Comparison of ENCODE assay signal across 9 mouse cellular contexts in the genomic region with DNA sequence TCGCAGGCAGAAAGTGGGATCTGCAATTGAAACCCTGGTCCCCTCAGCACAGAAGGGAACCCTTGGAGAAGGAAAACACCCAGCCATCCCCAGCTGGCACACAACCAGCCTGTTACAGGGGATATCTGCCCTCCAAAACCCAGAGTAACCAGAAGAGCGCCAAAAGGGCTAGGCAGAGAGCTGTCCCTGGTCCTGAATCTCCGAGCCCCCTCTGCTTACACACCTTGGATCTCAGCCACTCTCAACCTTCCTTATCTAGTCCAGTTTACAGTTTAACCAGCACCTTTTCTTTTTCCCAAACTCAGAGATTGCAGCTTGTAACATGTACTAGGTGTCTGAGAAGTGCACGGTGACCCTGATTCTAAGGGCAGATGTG.
A peak's percentile ranks its signal among the peaks of the same experiment; 100 is the strongest.
DNase-seq lines count a peak whose midpoint lies in the region; ATAC-seq and TF ChIP-seq lines count a peak whose summit lies in the region.
"Had no signal": no experiment of that assay in that cellular context is flagged by ENCODE, and none has a peak within 500 bp of the region (broad histone marks: within the 10 kb centered on the region; RNA-seq: fewer than 3 reads in every experiment).

No protein-coding gene starts in this region.

- peak; percentile 87 for DNase-seq in kidney, postnatal 0 days (ENCODE audit: low spot score)
- DNase-seq in G1E (ENCODE audit: low spot score) = peak; percentile 64
- DNase-seq in c-Kit-positive CD71-positive TER-119-negative erythroid progenitor cells, embryonic 14.5 days (ENCODE audit: low read depth) = peak; percentile 42
- DNase-seq in mesoderm, embryonic 11.5 days (ENCODE audit: low read depth, low spot score) = peak; percentile 86
- DNase-seq in T-cell, adult 2 months (ENCODE audit: low spot score) = no peak
- no peak for DNase-seq in cerebellum, adult 9-11 months
- no peak for DNase-seq in gastrocnemius, postnatal 14 days

- H3K27me3 ChIP-seq in kidney, postnatal 0 days (ENCODE audit: insufficient read depth, low read length) = no peaks in the 10 kb centered on the region
- H3K27me3 ChIP-seq in kidney, embryonic 14.5 days (ENCODE audit: control insufficient read depth, insufficient read depth, low read length) = peaks cover 22% of the 10 kb centered on the region
- H3K27me3 ChIP-seq in G1E (ENCODE audit: insufficient read depth, low read length) = peaks cover 15% of the 10 kb centered on the region; the same call in 1 of the 2 replicates

- intact Hi-C loops in gastrocnemius, postnatal 14 days (cut with DNase I; ENCODE audit: low total_unique reads) = no loop called here

- no peak overlapping the region for H3K4me2 ChIP-seq in kidney, postnatal 0 days (ENCODE audit: low read length)
- H3K4me2 ChIP-seq in kidney, embryonic 14.5 days (replicated peaks; ENCODE audit: low read depth, low read length) = no peak overlapping the region
- H3K4me2 ChIP-seq: liver, embryonic 15.5 days had no signal

- ATAC-seq in kidney, postnatal 0 days (replicated peaks; ENCODE audit: low FRiP score, low read depth) = no peak
- no peak for ATAC-seq in kidney, embryonic 14.5 days (ENCODE audit: low FRiP score, low TSS enrichment)
- ATAC-seq in G1E (ENCODE audit: extremely low read depth, insufficient number of reproducible peaks, low FRiP score, poor library complexity, severe bottlenecking) = no peak

- no peaks in the 10 kb centered on the region for H3K9me3 ChIP-seq in kidney, postnatal 0 days (replicated peaks; ENCODE audit: low read length)
- no peaks in the 10 kb centered on the region for H3K9me3 ChIP-seq in kidney, embryonic 14.5 days (ENCODE audit: control insufficient read depth, low read length)
- H3K9me3 ChIP-seq in G1E (replicated peaks) = no peaks in the 10 kb centered on the region
- H3K9me3 ChIP-seq: liver, embryonic 15.5 days had no signal

- TF ChIP-seq CTCF in kidney, postnatal 0 days (IDR thresholded peaks at IDR 0.05; ENCODE audit: low read depth) = no peak
- no peak for TF ChIP-seq CTCF in G1E (IDR thresholded peaks at IDR 0.05; ENCODE audit: low read depth, low read length)

- H3K9ac ChIP-seq in kidney, postnatal 0 days (ENCODE audit: low read depth, low read length) = no peak overlapping the region
- H3K9ac ChIP-seq in kidney, embryonic 14.5 days (ENCODE audit: low read depth, low read length) = no peak overlapping the region
- H3K9ac ChIP-seq: liver, embryonic 15.5 days had no signal

- H3K4me1 ChIP-seq in kidney, postnatal 0 days (replicated peaks; ENCODE audit: insufficient read depth, low read length) = no peaks in the 10 kb centered on the region
- H3K4me1 ChIP-seq in kidney, embryonic 14.5 days (ENCODE audit: control insufficient read depth, insufficient read depth, low read length) = no peaks in the 10 kb centered on the region
- no peaks in the 10 kb centered on the region for H3K4me1 ChIP-seq in G1E (ENCODE audit: insufficient read depth, low read depth, low read length)
- H3K4me1 ChIP-seq: liver, embryonic 15.5 days had no signal

- 10% methylated on average over 4 of the region's 4 CpGs for WGBS in kidney, postnatal 0 days
- WGBS in kidney, embryonic 14.5 days = 16% methylated on average over 4 of the region's 4 CpGs

- no peaks in the 10 kb centered on the region for H3K36me3 ChIP-seq in kidney, postnatal 0 days (ENCODE audit: insufficient read depth, low read length)
- no peaks in the 10 kb centered on the region for H3K36me3 ChIP-seq in kidney, embryonic 14.5 days (ENCODE audit: control insufficient read depth, insufficient read depth, low read length)
- H3K36me3 ChIP-seq in G1E (replicated peaks) = no peaks in the 10 kb centered on the region
- H3K36me3 ChIP-seq: liver, embryonic 15.5 days had no signal

- H3K4me3 ChIP-seq in kidney, postnatal 0 days (replicated peaks; ENCODE audit: low read depth, low read length) = no peak overlapping the region
- H3K4me3 ChIP-seq in kidney, embryonic 14.5 days (ENCODE audit: low read length) = no peak overlapping the region
- no peak overlapping the region for H3K4me3 ChIP-seq in G1E (ENCODE audit: low read depth, low read length)
- H3K4me3 ChIP-seq: liver, embryonic 15.5 days had no signal

- H3K27ac ChIP-seq in kidney, postnatal 0 days = no peak overlapping the region
- no peak overlapping the region for H3K27ac ChIP-seq in kidney, embryonic 14.5 days (ENCODE audit: low read depth, low read length)
- H3K27ac ChIP-seq: liver, embryonic 15.5 days had no signal

Comparison
In these comparisons a context has a peak if more than half of its experiments do, and no peak if none do; other contexts are left out.
1. DNase-seq: peak in kidney, postnatal 0 days (single experiment), G1E (single experiment), c-Kit-positive CD71-positive TER-119-negative erythroid progenitor cells, embryonic 14.5 days (single experiment) and mesoderm, embryonic 11.5 days (single experiment); none in T-cell, adult 2 months (single experiment), cerebellum, adult 9-11 months (single experiment) and gastrocnemius, postnatal 14 days (single experiment).